Mouse (Mus musculus) brain, embryonic 14.5 days (tissue): ENCODE data around the gene Cela3a.

Experiments
- CTCF ChIP-seq: fragments of 200-500 bp; IDR thresholded peaks from 2 replicates; pipeline ENCODE4 v1.5.1; 2012; ENCODE audit warnings: inconsistent platforms, mild to moderate bottlenecking, moderate library complexity, borderline replicate concordance; ENCODE audit not compliant: insufficient read depth, insufficient read length; ENCODE audit errors: extremely low read depth
- POLR2A ChIP-seq: fragments of 200-500 bp; IDR thresholded peaks from 2 replicates; pipeline ENCODE4 v1.6.1; 2012; ENCODE audit warnings: mild to moderate bottlenecking, inconsistent platforms, borderline replicate concordance; ENCODE audit not compliant: poor library complexity, insufficient read depth, insufficient read length, severe bottlenecking; ENCODE audit errors: extremely low read depth

DNA sequence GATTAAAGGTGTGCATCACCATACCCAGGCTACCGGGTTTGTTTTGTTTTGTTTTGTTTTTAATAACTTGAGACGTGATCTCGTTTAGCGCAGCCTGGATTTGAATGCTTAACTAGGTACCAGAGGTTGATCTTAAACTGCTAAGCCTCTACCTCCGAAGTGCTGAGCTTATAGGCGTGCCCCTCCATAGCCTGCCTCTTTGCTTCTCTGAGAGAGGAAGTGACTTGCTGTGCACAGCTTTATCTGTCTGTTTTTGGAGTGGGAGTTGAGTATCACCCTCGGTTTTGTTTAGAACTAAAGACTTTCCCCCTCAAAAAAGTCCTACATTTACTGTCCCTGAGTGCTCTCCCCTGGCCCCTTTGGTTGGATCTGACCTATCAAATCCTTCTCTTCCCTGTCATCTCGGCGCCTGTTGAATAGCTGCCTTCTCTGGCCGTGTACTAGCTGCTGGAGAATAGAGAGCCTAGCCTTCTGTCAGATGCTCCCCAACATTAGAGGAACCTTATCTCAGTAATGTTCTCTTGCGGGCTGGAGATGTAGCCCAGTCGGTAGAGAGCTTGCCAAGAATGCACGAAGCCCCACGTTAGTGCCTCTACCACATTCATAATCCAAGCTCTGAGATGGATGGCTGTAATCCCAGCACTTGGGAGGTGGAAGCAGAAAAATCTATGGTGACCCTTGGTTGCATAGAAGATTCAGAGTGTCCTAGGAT lies 51.1 kb downstream of the Cela3a start:
- TF ChIP-seq POLR2A (no peak), CTCF (no peak)
